Mouse (Mus musculus) embryonic facial prominence, embryonic 10.5 days (tissue): ENCODE results near the gene Hnf1a. TPM values are rescaled to one million over a fixed set of nuclear protein-coding genes. Genes with fewer than 3 reads are reported as not detected.
"Not testable (repeated sequence)": the region's sequence is repeated elsewhere in the genome, so short reads cannot be mapped to it uniquely, and the experiment has no call there.

ENCODE experiments used
- DNase-seq: peaks from one replicate; pipeline ENCODE4 v3.0.0-alpha.2; 2017; ENCODE audit warnings: low spot score
- H3K27ac ChIP-seq: fragments of 300-500 bp; sonication (generic); replicated peaks from 2 replicates; pipeline ENCODE4 v1.5.1; 2016; ENCODE audit warnings: mild to moderate bottlenecking
- H3K27me3 ChIP-seq: fragments of 300-500 bp; sonication (generic); replicated peaks from 2 replicates; pipeline ENCODE4 v1.6.1; 2016; ENCODE audit warnings: low read depth, mild to moderate bottlenecking; ENCODE audit not compliant: poor library complexity, severe bottlenecking
- H3K36me3 ChIP-seq: fragments of 300-500 bp; sonication (generic); replicated peaks from 2 replicates; pipeline ENCODE4 v1.6.1; 2016; ENCODE audit warnings: mild to moderate bottlenecking, moderate library complexity
- H3K4me1 ChIP-seq: fragments of 300-500 bp; sonication (generic); 2 replicates; pipeline ENCODE4 v1.6.1; 2016
- H3K4me3 ChIP-seq: fragments of 300-500 bp; sonication (generic); 2 replicates; pipeline ENCODE4 v1.5.1; 2016; ENCODE audit warnings: mild to moderate bottlenecking, moderate library complexity
- H3K9me3 ChIP-seq: fragments of 300-500 bp; sonication (generic); 2 replicates; pipeline ENCODE4 v1.6.1; 2016; ENCODE audit warnings: mild to moderate bottlenecking
- WGBS: fragments of 180-500 bp; shearing (Covaris S2); methylation state at CpG from one replicate; pipeline ENCODE4 v1.1.7; 2016; 5-methylcytosine and 5-hydroxymethylcytosine counted together
- polyA plus RNA-seq: library from polyadenylated mRNA; unstranded; fragments of >200 nt; fragmentation: Nextera tagmentation; extraction: Ambion mirVana; gene quantifications from 2 replicates; pipeline ENCODE4 v1.2.1, GENCODE M21; 2016

Hnf1a gene
- polyA plus RNA-seq, 1 experiment from 2014 or later: 0.06 TPM

DNA sequence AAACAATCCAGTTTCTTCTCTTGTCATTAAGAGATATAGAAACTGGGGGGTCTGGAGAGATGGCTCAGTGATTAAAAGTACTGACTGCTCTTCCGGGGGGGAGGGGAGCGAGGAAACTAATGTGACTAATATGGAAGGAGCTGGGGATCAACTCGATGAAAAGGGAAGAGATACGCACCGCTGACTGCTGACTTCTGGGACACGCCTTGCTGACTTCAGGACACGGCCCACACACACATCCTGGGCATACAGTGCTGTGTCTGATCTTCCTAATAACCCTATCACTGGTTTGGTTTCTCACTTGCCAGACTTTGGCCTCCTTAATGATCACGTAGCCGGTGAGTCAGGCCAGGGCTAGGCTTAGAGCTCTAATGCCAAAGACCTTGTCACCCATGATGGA, 44.1 kb downstream of the Hnf1a start:
- H3K4me1 ChIP-seq: peaks cover 5% of the 10 kb centered on the region
- H3K27ac ChIP-seq: no peak overlapping the region
- H3K9me3 ChIP-seq: no peaks in the 10 kb centered on the region
- WGBS: 83% methylated on average over 9 of the region's 9 CpGs
- H3K36me3 ChIP-seq: no peaks in the 10 kb centered on the region
- no peak for DNase-seq
- H3K4me3 ChIP-seq: no peak overlapping the region
- no peaks in the 10 kb centered on the region for H3K27me3 ChIP-seq

DNA sequence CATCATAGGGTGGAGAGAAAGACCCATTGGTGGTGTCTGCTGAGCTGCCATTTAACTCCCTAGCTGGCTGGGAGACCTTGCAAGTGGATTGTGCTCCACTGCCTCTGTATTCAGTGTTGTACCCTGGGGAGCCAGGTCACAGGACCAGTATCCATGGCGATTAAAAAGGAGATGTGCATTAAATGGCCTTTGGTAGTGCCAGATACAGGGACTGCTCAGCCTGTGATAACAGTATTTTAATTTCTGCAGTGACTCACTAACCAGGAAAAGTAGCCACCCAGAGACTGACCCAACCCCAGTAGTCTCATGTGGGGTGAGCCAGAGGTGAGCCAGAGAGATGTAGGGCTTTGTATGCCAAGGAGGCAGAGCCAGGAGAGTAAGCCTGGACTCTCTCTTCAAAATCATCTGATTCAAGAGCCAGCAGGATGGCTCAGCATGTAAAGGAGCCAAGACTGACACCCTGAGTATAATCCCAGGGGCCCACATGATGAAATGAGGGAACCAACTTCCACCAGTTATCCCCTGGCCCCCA, 44.7 kb downstream of the Hnf1a start:
- WGBS: 71% methylated on average over 1 of the region's 1 CpGs
- no peak overlapping the region for H3K27ac ChIP-seq

DNA sequence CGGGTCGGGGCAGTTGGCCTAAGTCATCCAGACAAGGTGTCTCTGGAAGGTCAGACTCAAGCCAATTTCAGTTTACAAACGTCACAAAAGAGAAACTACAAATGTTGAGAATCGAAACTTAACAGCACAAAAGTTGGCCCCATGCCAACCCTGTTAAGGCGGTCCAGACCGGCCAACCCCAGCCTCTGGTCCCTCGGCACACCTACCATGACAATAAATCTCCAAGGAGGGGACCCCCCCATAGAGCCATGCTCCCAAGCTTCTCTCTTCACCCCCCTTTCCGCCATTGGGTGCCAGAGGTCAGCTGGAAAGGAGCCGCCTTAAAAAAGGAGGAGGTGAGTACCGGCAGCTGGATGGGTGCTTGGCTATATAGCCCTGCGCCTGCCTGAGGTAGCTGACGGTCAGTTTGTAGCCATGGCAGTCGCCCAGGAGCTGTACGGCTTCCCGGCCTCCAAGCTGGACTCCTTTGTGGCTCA, 47.9 kb downstream of the Hnf1a start, which contains the start of gene Oasl1:
Gene Oasl1, plus strand, starts transcription at position 243 of the 476 bp plus-strand sequence.
- WGBS: 67% methylated on average over 15 of the region's 15 CpGs
- DNase-seq: no peak
- Histone ChIP-seq H3K27me3 (no peaks in the 10 kb centered on the region), H3K27ac (no peak within 1 kb of the TSS), H3K9me3 (no peaks in the 10 kb centered on the region), H3K4me3 (no peak within 1 kb of the TSS), H3K36me3 (no peaks in the 10 kb centered on the region), H3K4me1 (peaks cover 5% of the 10 kb centered on the region)

More for the DNA sequence above, 44.7 kb downstream of the Hnf1a start:
- DNase-seq: no peak
- H3K4me1 ChIP-seq: peaks cover 5% of the 10 kb centered on the region
- H3K36me3 ChIP-seq: no peaks in the 10 kb centered on the region
- H3K9me3 ChIP-seq: no peaks in the 10 kb centered on the region
- H3K4me3 ChIP-seq: no peak overlapping the region
- H3K27me3 ChIP-seq: no peaks in the 10 kb centered on the region

DNA sequence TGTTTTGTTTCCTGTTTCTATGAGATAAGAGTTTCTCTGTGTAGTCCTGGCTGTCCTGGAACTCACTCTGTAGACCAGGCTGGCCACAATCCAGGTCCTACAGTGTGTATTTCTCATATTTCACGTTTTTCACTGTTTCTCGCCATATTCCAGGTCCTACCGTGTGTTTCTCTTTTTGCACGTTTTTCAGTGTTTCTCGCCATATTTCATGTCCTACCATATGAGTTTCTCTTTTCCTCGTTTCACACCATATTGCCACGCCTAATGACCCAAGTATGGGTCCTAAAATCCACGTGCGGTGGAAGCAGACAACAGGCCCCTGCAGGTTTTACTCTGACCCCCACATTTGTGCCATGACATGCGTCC, 48.5 kb downstream of the Hnf1a start:
- H3K4me1 ChIP-seq: peaks cover 5% of the 10 kb centered on the region
- DNase-seq: no peak
- H3K36me3 ChIP-seq: no peaks in the 10 kb centered on the region
- no peaks in the 10 kb centered on the region for H3K27me3 ChIP-seq
- H3K27ac ChIP-seq: no peak overlapping the region
- H3K4me3 ChIP-seq: no peak overlapping the region
- 69% methylated on average over 10 of the region's 10 CpGs for WGBS
- H3K9me3 ChIP-seq: no peaks in the 10 kb centered on the region

DNA sequence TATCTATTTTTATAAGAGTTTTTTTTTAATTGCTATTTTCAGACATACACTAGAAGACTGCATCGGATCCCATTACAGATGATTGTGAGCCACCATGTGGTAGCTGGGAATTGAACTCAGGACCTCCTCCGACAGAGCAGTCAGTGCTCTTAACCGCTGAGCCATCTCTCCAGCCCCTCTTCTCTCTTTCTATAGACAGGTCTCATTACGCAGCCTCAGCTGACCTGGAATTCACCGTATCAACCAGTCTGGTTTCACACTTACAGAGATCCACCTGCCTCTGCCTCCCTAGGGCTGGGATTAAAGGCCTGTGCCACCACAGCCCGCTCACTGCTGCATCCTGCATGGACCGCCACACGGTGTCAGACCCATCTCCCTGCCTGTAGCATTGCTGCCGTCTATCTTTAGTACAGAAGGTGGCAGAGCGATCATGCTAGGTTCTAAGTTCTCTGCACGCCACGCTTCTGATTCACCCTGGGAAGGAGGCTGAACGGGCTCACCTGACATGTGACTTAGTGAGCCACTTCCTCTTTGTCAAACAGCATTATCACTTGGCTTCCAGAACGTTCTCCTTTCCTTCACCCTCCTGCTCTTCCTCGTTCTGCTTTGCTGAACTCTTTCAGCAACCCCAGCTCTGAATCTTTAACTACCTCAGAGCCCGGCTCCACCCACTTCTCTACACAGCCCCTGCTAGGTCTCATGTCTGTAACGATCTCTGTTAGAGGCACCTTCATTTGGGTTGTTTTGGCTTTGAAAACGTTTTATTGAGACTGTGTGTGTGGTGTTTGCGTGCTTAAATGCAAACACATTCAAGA, 49.1 kb downstream of the Hnf1a start:
- 80% methylated on average over 19 of the region's 19 CpGs for WGBS
- Histone ChIP-seq H3K9me3 (no peaks in the 10 kb centered on the region), H3K4me1 (peaks cover 5% of the 10 kb centered on the region), H3K36me3 (no peaks in the 10 kb centered on the region), H3K27me3 (no peaks in the 10 kb centered on the region), H3K4me3 (no peak overlapping the region), H3K27ac (no peak overlapping the region)
- no peak for DNase-seq

DNA sequence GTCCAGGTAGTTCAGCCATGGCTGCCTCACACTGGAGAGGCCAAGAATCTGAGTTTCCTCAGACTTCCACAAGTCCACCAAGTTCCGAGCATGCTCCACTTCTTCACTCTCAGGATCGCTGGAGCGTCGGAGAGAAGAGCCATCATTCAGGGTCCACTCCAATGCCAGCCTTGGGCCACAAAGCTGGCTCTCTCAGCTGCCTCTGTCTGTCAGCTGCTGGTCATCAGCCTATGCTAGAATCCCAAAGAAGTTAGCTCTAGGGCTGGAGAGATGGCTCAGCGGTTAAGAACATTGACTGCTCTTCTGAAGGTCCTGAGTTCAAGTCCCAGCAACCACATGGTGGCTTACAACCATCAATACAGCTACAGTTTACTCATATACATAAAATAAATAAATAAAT, 53.5 kb downstream of the Hnf1a start:
- H3K27ac ChIP-seq, DNase-seq, H3K36me3 ChIP-seq, H3K9me3 ChIP-seq, H3K27me3 ChIP-seq, H3K4me3 ChIP-seq, H3K4me1 ChIP-seq: not testable (repeated sequence)
- 91% methylated on average over 5 of the region's 5 CpGs for WGBS

DNA sequence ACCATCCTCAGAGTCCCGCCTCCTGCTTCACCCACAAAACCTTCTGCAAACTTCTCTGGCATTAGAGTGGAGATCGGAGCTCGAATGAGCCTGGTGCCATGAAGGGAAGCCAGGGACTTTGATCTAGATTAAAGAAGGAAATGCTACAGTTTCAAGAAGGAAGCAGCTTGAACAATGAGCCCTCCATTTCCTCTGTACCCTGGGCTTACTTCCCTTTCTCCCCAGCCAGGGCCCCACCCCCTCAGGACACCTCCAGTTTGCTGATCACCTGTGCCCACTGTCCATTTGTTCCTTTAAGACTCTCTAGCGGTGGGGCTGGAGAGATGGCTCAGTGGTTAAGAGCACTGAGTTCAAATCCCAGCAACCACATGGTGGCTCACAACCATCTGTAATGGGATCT, 54.1 kb downstream of the Hnf1a start:
- Histone ChIP-seq H3K4me3 (no peak overlapping the region), H3K4me1 (peaks cover 8% of the 10 kb centered on the region), H3K27me3 (no peaks in the 10 kb centered on the region), H3K36me3 (no peaks in the 10 kb centered on the region), H3K27ac (no peak overlapping the region), H3K9me3 (no peaks in the 10 kb centered on the region)
- 85% methylated on average over 4 of the region's 4 CpGs for WGBS
- no peak for DNase-seq

DNA sequence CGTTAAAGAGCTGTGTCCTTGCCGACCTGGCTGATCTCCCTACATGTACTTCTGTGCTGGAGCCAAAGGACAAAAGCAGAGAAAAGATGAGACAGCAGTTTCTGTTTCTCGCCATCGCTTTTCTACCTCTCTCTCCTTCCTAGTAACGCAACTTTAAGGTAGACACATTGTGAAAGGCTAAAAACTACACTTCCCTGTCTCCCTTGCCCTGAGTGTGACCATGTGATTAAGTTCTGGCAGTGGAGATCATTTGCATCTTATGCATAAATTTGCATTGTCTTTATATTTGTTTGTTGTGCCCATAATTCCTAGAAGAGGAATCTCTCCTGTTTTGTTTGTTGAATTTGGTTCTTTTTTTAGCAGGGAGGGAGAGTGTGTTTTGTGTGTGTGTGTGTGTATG, 55.0 kb downstream of the Hnf1a start:
- H3K27me3 ChIP-seq: no peaks in the 10 kb centered on the region
- 79% methylated on average over 5 of the region's 5 CpGs for WGBS
- no peaks in the 10 kb centered on the region for H3K9me3 ChIP-seq
- H3K4me1 ChIP-seq: peaks cover 8% of the 10 kb centered on the region
- no peaks in the 10 kb centered on the region for H3K36me3 ChIP-seq
- no peak overlapping the region for H3K27ac ChIP-seq
- no peak overlapping the region for H3K4me3 ChIP-seq
- no peak for DNase-seq

DNA sequence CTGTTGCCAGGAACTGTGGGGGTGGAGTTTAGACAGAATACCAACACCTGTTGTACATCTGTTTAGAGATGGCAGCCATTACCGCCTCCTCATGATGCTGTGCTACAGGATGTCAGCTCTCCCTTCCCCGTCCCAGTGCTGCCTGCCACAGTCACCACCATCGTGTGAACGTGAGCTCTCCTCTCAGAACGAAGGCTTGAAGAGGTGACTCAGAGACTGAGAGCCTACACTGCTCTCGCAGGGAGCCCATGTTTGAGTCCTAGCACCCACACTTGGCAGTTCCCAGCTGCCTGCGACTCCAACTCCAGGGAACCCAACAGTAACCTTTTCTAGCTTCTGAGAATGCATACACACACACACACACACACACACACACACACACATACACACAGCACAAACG, 56.0 kb downstream of the Hnf1a start:
- Histone ChIP-seq H3K27me3 (no peaks in the 10 kb centered on the region), H3K4me1 (peaks cover 8% of the 10 kb centered on the region), H3K36me3 (no peaks in the 10 kb centered on the region), H3K4me3 (no peak overlapping the region), H3K27ac (no peak overlapping the region), H3K9me3 (no peaks in the 10 kb centered on the region)
- 79% methylated on average over 8 of the region's 8 CpGs for WGBS
- no peak for DNase-seq

DNA sequence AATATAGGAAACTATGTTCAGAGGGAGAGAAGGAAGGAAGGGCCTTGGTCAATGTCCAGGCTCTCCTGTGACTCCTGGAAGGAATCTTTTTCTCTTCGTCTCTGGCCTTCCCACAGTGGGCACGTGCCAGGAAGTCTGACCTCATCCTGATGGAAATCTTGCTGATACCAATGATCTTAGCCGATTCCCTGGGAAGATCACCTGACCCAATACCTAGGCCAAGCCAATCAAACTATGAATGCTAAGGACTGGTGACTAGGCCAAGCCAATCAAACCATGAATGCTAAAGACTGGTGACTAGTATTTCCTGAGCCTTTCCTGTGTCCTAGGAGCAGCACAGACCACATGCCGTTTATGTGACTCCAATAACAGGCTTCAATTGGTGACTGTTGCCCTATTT, 57.2 kb downstream of the Hnf1a start:
- no peaks in the 10 kb centered on the region for H3K27me3 ChIP-seq
- H3K4me3 ChIP-seq: no peak overlapping the region
- no peaks in the 10 kb centered on the region for H3K36me3 ChIP-seq
- 72% methylated on average over 4 of the region's 4 CpGs for WGBS
- H3K4me1 ChIP-seq: peaks cover 9% of the 10 kb centered on the region
- H3K9me3 ChIP-seq: no peaks in the 10 kb centered on the region
- H3K27ac ChIP-seq: no peak overlapping the region
- no peak for DNase-seq

DNA sequence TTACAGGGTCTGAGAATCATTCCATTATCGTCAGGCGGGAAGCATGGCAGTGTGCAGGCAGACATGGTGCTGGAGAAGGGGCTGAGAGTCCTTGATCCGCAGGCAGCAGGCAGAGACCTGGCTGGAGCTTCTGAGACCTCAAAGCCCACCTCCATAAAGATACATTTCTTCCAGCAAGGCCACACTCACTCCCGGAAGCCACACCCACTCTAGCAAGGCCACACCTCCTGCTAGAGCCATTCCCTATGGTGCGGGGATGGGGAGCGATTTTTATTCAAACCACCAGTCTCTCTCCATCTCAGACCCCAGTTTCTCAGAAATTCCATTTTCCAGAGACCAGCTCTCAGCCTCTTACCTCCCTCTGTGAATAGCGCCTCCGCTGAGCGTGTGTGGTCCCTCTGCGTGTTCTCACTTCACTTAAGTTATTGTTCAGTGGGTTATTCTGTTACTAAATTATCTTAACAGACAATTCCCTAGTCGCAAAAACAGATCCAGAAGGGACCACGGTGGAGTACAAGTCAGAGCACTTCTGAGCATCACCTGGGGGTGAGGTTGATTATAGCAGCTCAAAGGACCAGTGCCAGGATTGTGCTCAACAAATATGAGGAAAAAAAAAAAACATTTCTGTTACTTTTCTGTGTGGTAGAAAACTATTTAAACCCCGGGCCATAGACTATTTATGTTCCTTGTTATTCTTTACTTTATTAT, 62.1 kb downstream of the Hnf1a start:
- Histone ChIP-seq H3K36me3 (no peaks in the 10 kb centered on the region), H3K27me3 (no peaks in the 10 kb centered on the region), H3K27ac (no peak overlapping the region), H3K9me3 (peaks cover 7% of the 10 kb centered on the region; the same call in 1 of the 2 replicates), H3K4me3 (no peak overlapping the region), H3K4me1 (0 out of 2 replicates have a peak, but pooled peaks cover 3% of the 10 kb centered on the region)
- WGBS: 48% methylated on average over 13 of the region's 13 CpGs
- no peak for DNase-seq

DNA sequence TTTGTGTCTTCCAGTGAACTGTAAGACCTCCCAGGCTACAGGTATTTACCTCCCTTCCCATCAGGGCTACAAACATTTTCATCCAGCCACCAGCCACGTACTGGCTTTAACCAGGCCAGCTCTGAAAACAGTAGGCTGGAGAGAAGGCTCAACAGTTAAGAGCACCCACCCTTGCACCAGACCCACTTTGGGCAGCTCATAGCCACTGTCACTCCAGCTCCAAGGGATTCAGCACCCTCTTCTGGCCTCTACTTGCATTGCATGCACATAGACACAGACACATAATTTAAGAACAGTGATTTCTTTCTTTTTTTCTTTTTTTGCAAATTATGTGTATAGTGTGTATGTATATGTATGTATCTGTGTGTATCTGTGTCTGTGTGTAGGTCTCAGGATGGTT, 68.5 kb downstream of the Hnf1a start:
- Histone ChIP-seq H3K36me3 (no peaks in the 10 kb centered on the region), H3K4me1 (peaks cover 7% of the 10 kb centered on the region), H3K27ac (no peak overlapping the region), H3K4me3 (no peak overlapping the region), H3K9me3 (peaks cover 7% of the 10 kb centered on the region; the same call in 1 of the 2 replicates), H3K27me3 (no peaks in the 10 kb centered on the region)
- WGBS: 28% methylated on average over 1 of the region's 1 CpGs
- peak; percentile 54 for DNase-seq
